Mouse (Mus musculus): ENCODE results near the gene Pacrg.

Gene Pacrg

GRCm38 (mm10) chr17:10498935-10499655 is 341.0 kb downstream of the Pacrg start:
- peak in 1 of 2 experiments; percentile 59 for DNase-seq (ENCODE audit: inconsistent age in 2 of 2, low spot score in 1 of 2)

- peak; percentile 38 to 79 for DNase-seq (ENCODE audit: inconsistent age in 2 of 2, low spot score in 1 of 2)
Measured at GRCm38 (mm10) chr17:10497781-10498420, 342.2 kb downstream of the Pacrg start.

- DNase-seq (ENCODE audit: inconsistent age in 2 of 2, low spot score in 1 of 2) = peak in 1 of 2 experiments; percentile 63
Measured at GRCm38 (mm10) chr17:10496066-10496465, 344.0 kb downstream of the Pacrg start.

- peak in 1 of 2 experiments; percentile 57 for DNase-seq (ENCODE audit: inconsistent age in 2 of 2, low spot score in 1 of 2)
Measured at GRCm38 (mm10) chr17:10495588-10495987, 344.5 kb downstream of the Pacrg start.

GRCm38 (mm10) chr17:10493124-10493523 is 347.0 kb downstream of the Pacrg start:
- peak; percentile 79 to 86 for DNase-seq (ENCODE audit: inconsistent age in 2 of 2, low spot score in 1 of 2)

- DNase-seq (ENCODE audit: inconsistent age in 2 of 2, low spot score in 1 of 2) = peak in 1 of 2 experiments; percentile 20
Measured at GRCm38 (mm10) chr17:10490374-10491169, 349.5 kb downstream of the Pacrg start.

- DNase-seq (ENCODE audit: inconsistent age in 2 of 2, low spot score in 1 of 2) = no peak
Measured at GRCm38 (mm10) chr17:10488873-10489272, 351.2 kb downstream of the Pacrg start.

- DNase-seq (ENCODE audit: inconsistent age in 2 of 2, low spot score in 1 of 2) = no peak
Measured at GRCm38 (mm10) chr17:10483945-10484546, 356.1 kb downstream of the Pacrg start.

- no peak for DNase-seq (ENCODE audit: inconsistent age in 2 of 2, low spot score in 1 of 2)
Measured at GRCm38 (mm10) chr17:10481081-10481480, 359.0 kb downstream of the Pacrg start.

GRCm38 (mm10) chr17:10479020-10479707 is 360.9 kb downstream of the Pacrg start:
- peak; percentile 71 to 82 for DNase-seq (ENCODE audit: inconsistent age in 2 of 2, low spot score in 1 of 2)

GRCm38 (mm10) chr17:10478377-10478776 is 361.7 kb downstream of the Pacrg start:
- peak in 1 of 2 experiments; percentile 32 for DNase-seq (ENCODE audit: inconsistent age in 2 of 2, low spot score in 1 of 2)

- no peak for DNase-seq (ENCODE audit: inconsistent age in 2 of 2, low spot score in 1 of 2)
Measured at GRCm38 (mm10) chr17:10476807-10477206, 363.3 kb downstream of the Pacrg start.

- no peak for DNase-seq (ENCODE audit: inconsistent age in 2 of 2, low spot score in 1 of 2)
Measured at GRCm38 (mm10) chr17:10474972-10475371, 365.1 kb downstream of the Pacrg start.

GRCm38 (mm10) chr17:10473826-10474384 is 366.2 kb downstream of the Pacrg start:
- DNase-seq (ENCODE audit: inconsistent age in 2 of 2, low spot score in 1 of 2) = peak in 1 of 2 experiments; percentile 34

- DNase-seq (ENCODE audit: inconsistent age in 2 of 2, low spot score in 1 of 2) = peak; percentile 88 to 94
Measured at GRCm38 (mm10) chr17:10473175-10473574, 366.9 kb downstream of the Pacrg start.

- DNase-seq (ENCODE audit: inconsistent age in 2 of 2, low spot score in 1 of 2) = no peak
Measured at GRCm38 (mm10) chr17:10469874-10470568, 370.1 kb downstream of the Pacrg start.

GRCm38 (mm10) chr17:10467102-10467501 is 373.0 kb downstream of the Pacrg start:
- DNase-seq (ENCODE audit: inconsistent age in 2 of 2, low spot score in 1 of 2) = no peak

GRCm38 (mm10) chr17:10465467-10465866 is 374.6 kb downstream of the Pacrg start:
- no peak for DNase-seq (ENCODE audit: inconsistent age in 2 of 2, low spot score in 1 of 2)

- no peak for DNase-seq (ENCODE audit: inconsistent age in 2 of 2, low spot score in 1 of 2)
Measured at GRCm38 (mm10) chr17:10464700-10465099, 375.4 kb downstream of the Pacrg start.

GRCm38 (mm10) chr17:10463626-10464025 is 376.5 kb downstream of the Pacrg start:
- no peak for DNase-seq (ENCODE audit: inconsistent age in 2 of 2, low spot score in 1 of 2)
